Mouse (Mus musculus) heart, embryonic 12.5 days (tissue): Measurements from ENCODE around the gene Tmem203. TPM values are rescaled to one million over a fixed set of nuclear protein-coding genes. Genes with fewer than 3 reads are reported as not detected.
"Not testable (repeated sequence)": the region's sequence is repeated elsewhere in the genome, so short reads cannot be mapped to it uniquely, and the experiment has no call there.

Experiments used
- ATAC-seq: fragments of 200-750 bp; cut with Nextera tagmentation; 2 replicates; pipeline ENCODE4 v1.8.0; 2017; ENCODE audit warnings: moderate TSS enrichment, moderate library complexity; ENCODE audit not compliant: insufficient number of reproducible peaks, low FRiP score
- H3K27ac ChIP-seq: fragments of 300-500 bp; sonication (generic); 2 replicates; pipeline ENCODE4 v1.5.1; 2016; ENCODE audit warnings: mild to moderate bottlenecking, moderate library complexity; ENCODE audit not compliant: poor library complexity, severe bottlenecking
- H3K27me3 ChIP-seq: fragments of 300-500 bp; sonication (generic); replicated peaks from 2 replicates; pipeline ENCODE4 v1.6.1; 2016; ENCODE audit warnings: mild to moderate bottlenecking, moderate library complexity
- H3K36me3 ChIP-seq: fragments of 300-500 bp; sonication (generic); 2 replicates; pipeline ENCODE4 v1.6.1; 2016; ENCODE audit warnings: mild to moderate bottlenecking, moderate library complexity
- H3K4me1 ChIP-seq: fragments of 300-500 bp; sonication (generic); replicated peaks from 2 replicates; pipeline ENCODE4 v1.6.1; 2016; ENCODE audit warnings: mild to moderate bottlenecking
- H3K4me2 ChIP-seq: fragments of 300-500 bp; sonication (generic); 2 replicates; pipeline ENCODE4 v1.6.1; 2016; ENCODE audit warnings: mild to moderate bottlenecking, moderate library complexity
- H3K4me3 ChIP-seq: fragments of 300-500 bp; sonication (generic); 2 replicates; pipeline ENCODE4 v1.5.1; 2016; ENCODE audit warnings: mild to moderate bottlenecking
- H3K9ac ChIP-seq: fragments of 300-500 bp; sonication (generic); 2 replicates; pipeline ENCODE4 v1.6.1; 2016; ENCODE audit warnings: mild to moderate bottlenecking, moderate library complexity
- H3K9me3 ChIP-seq: fragments of 300-500 bp; sonication (generic); replicated peaks from 2 replicates; pipeline ENCODE4 v1.6.1; 2016; ENCODE audit warnings: mild to moderate bottlenecking, moderate library complexity
- WGBS: fragments of 180-500 bp; shearing (Covaris S2); methylation state at CpG from one replicate; pipeline ENCODE4 v1.1.7; 2016; 5-methylcytosine and 5-hydroxymethylcytosine counted together
- polyA plus RNA-seq: library from polyadenylated mRNA; unstranded; fragments of >200 nt; fragmentation: Nextera tagmentation; extraction: Ambion mirVana; gene quantifications from 2 replicates; pipeline ENCODE4 v1.2.1, GENCODE M21; 2016

Gene Tmem203
- polyA plus RNA-seq, 1 experiment from 2014 or later = 18.3 TPM

GRCm38 (mm10) chr2:25246183-25247072, 8.8 kb upstream of the Tmem203 start, which contains the start of gene AL732309.1:
Gene AL732309.1 (minus strand): TSS chr2:25246863.
- H3K4me1 ChIP-seq = peaks cover 14% of the 10 kb centered on the region
- 88% methylated on average over 10 of the region's 10 CpGs for whole genome bisulfite sequencing
- H3K9me3 ChIP-seq = no peaks in the 10 kb centered on the region
- H3K4me3 ChIP-seq = no peak within 1 kb of the TSS
- no peak within 1 kb of the TSS for H3K27ac ChIP-seq
- no peak within 1 kb of the TSS for H3K4me2 ChIP-seq
- H3K27me3 ChIP-seq = peaks cover 25% of the 10 kb centered on the region
- H3K36me3 ChIP-seq = peaks cover 54% of the 10 kb centered on the region
- no peak within 1 kb of the TSS for H3K9ac ChIP-seq
- ATAC-seq = no peak

- peaks cover 54% of the 10 kb centered on the region for H3K36me3 ChIP-seq
- H3K27ac ChIP-seq = no peak overlapping the region
- no peaks in the 10 kb centered on the region for H3K9me3 ChIP-seq
- no peak overlapping the region for H3K4me3 ChIP-seq
- peaks cover 17% of the 10 kb centered on the region for H3K4me1 ChIP-seq
- no peaks in the 10 kb centered on the region for H3K27me3 ChIP-seq
- H3K9ac ChIP-seq = no peak overlapping the region
- H3K4me2 ChIP-seq = no peak overlapping the region
- WGBS = 78% methylated on average over 1 of the region's 1 CpGs
- no peak for ATAC-seq
Measured at GRCm38 (mm10) chr2:25252331-25252730, 2.9 kb upstream of the Tmem203 start.

GRCm38 (mm10) chr2:25256443-25257109, 1.3 kb downstream of the Tmem203 start:
- not testable (repeated sequence) for H3K27me3 ChIP-seq, H3K27ac ChIP-seq, H3K9me3 ChIP-seq, ATAC-seq
- H3K9ac ChIP-seq = peak overlapping the region; percentile 91
- peaks cover 12% of the 10 kb centered on the region for H3K36me3 ChIP-seq
- H3K4me3 ChIP-seq = peak overlapping the region; percentile 71
- peak overlapping the region; percentile 99 for H3K4me2 ChIP-seq
- 57% methylated on average over 12 of the region's 12 CpGs for WGBS
- peaks cover 17% of the 10 kb centered on the region for H3K4me1 ChIP-seq

GRCm38 (mm10) chr2:25257250-25257649, 2.0 kb downstream of the Tmem203 start:
- not testable (repeated sequence) for H3K27me3 ChIP-seq, H3K9me3 ChIP-seq, H3K27ac ChIP-seq, H3K4me2 ChIP-seq, H3K9ac ChIP-seq, H3K4me3 ChIP-seq, ATAC-seq, H3K36me3 ChIP-seq
- H3K4me1 ChIP-seq = peaks cover 17% of the 10 kb centered on the region
- 80% methylated on average over 5 of the region's 5 CpGs for WGBS

- WGBS = 48% methylated on average over 2 of the region's 2 CpGs
- Histone ChIP-seq H3K27ac (no peak overlapping the region), H3K9ac (no peak overlapping the region), H3K27me3 (peaks cover 6% of the 10 kb centered on the region), H3K4me3 (no peak overlapping the region), H3K4me2 (no peak overlapping the region), H3K9me3 (no peaks in the 10 kb centered on the region), H3K36me3 (no peaks in the 10 kb centered on the region), H3K4me1 (peaks cover 25% of the 10 kb centered on the region)
- ATAC-seq = no peak
Measured at GRCm38 (mm10) chr2:25258887-25259286, 3.6 kb downstream of the Tmem203 start.

GRCm38 (mm10) chr2:25261870-25262269, 6.6 kb downstream of the Tmem203 start:
- 45% methylated on average over 12 of the region's 12 CpGs for WGBS
- H3K4me3 ChIP-seq = peak overlapping the region; percentile 77
- H3K9me3 ChIP-seq = no peaks in the 10 kb centered on the region
- no peaks in the 10 kb centered on the region for H3K36me3 ChIP-seq
- no peak overlapping the region for H3K27ac ChIP-seq
- peaks cover 18% of the 10 kb centered on the region for H3K27me3 ChIP-seq
- H3K4me2 ChIP-seq = peak overlapping the region; percentile 93
- no peak overlapping the region; the same call in 1 of the 2 replicates for H3K9ac ChIP-seq
- no peak; the same call in 1 of the 2 replicates for ATAC-seq
- H3K4me1 ChIP-seq = peaks cover 34% of the 10 kb centered on the region

- Histone ChIP-seq H3K4me1 (peaks cover 38% of the 10 kb centered on the region), H3K36me3 (no peaks in the 10 kb centered on the region), H3K27ac (no peak within 1 kb of the TSS), H3K9ac (peak within 1 kb of the TSS; percentile 74), H3K9me3 (no peaks in the 10 kb centered on the region), H3K27me3 (peaks cover 18% of the 10 kb centered on the region), H3K4me3 (peak within 1 kb of the TSS; percentile 77), H3K4me2 (peak within 1 kb of the TSS; percentile 93)
- ATAC-seq = peak; percentile 97
- under 1% methylated on average over 39 of the region's 39 CpGs for WGBS
Measured at GRCm38 (mm10) chr2:25262291-25262767, 7.1 kb downstream of the Tmem203 start, which contains the start of gene Tprn. Gene Tprn (plus strand): TSS chr2:25262618.

- H3K27ac ChIP-seq = no peak overlapping the region
- under 1% methylated on average over 80 of the region's 82 CpGs for WGBS
- peak; percentile 12 for ATAC-seq
Measured at GRCm38 (mm10) chr2:25262795-25263622, 7.8 kb downstream of the Tmem203 start.

GRCm38 (mm10) chr2:25263623-25264285, 8.5 kb downstream of the Tmem203 start:
- WGBS = 23% methylated on average over 12 of the region's 12 CpGs
- H3K9me3 ChIP-seq = no peaks in the 10 kb centered on the region
- 0 out of 2 replicates have a peak, but pooled peaks cover 5% of the 10 kb centered on the region for H3K36me3 ChIP-seq
- H3K9ac ChIP-seq = peak overlapping the region; percentile 74
- peak overlapping the region; percentile 77 for H3K4me3 ChIP-seq
- no peak overlapping the region for H3K27ac ChIP-seq
- ATAC-seq = no peak
- H3K4me1 ChIP-seq = peaks cover 43% of the 10 kb centered on the region
- peaks cover 18% of the 10 kb centered on the region for H3K27me3 ChIP-seq
- peak overlapping the region; percentile 93 for H3K4me2 ChIP-seq

More at GRCm38 (mm10) chr2:25262795-25263622, 7.8 kb downstream of the Tmem203 start:
- H3K36me3 ChIP-seq = no peaks in the 10 kb centered on the region
- peaks cover 43% of the 10 kb centered on the region for H3K4me1 ChIP-seq
- H3K4me2 ChIP-seq = peak overlapping the region; percentile 93
- H3K9me3 ChIP-seq = no peaks in the 10 kb centered on the region
- H3K27me3 ChIP-seq = peaks cover 18% of the 10 kb centered on the region
- H3K9ac ChIP-seq = peak overlapping the region; percentile 74
- peak overlapping the region; percentile 77 for H3K4me3 ChIP-seq

- 77% methylated on average over 5 of the region's 5 CpGs for WGBS
- Histone ChIP-seq H3K27ac (no peak overlapping the region), H3K4me1 (peaks cover 43% of the 10 kb centered on the region), H3K36me3 (peaks cover 10% of the 10 kb centered on the region), H3K9me3 (no peaks in the 10 kb centered on the region), H3K4me3 (peak overlapping the region; percentile 77), H3K4me2 (peak overlapping the region; percentile 93), H3K9ac (peak overlapping the region; percentile 17; the same call in 1 of the 2 replicates), H3K27me3 (peaks cover 18% of the 10 kb centered on the region)
- no peak for ATAC-seq
Measured at GRCm38 (mm10) chr2:25264286-25264660, 9.0 kb downstream of the Tmem203 start.
